Mouse (Mus musculus): ENCODE data around the gene Pigp.
"Not testable (repeated sequence)": the region's sequence is repeated elsewhere in the genome, so short reads cannot be mapped to it uniquely, and the experiment has no call there.

Pigp gene

DNA sequence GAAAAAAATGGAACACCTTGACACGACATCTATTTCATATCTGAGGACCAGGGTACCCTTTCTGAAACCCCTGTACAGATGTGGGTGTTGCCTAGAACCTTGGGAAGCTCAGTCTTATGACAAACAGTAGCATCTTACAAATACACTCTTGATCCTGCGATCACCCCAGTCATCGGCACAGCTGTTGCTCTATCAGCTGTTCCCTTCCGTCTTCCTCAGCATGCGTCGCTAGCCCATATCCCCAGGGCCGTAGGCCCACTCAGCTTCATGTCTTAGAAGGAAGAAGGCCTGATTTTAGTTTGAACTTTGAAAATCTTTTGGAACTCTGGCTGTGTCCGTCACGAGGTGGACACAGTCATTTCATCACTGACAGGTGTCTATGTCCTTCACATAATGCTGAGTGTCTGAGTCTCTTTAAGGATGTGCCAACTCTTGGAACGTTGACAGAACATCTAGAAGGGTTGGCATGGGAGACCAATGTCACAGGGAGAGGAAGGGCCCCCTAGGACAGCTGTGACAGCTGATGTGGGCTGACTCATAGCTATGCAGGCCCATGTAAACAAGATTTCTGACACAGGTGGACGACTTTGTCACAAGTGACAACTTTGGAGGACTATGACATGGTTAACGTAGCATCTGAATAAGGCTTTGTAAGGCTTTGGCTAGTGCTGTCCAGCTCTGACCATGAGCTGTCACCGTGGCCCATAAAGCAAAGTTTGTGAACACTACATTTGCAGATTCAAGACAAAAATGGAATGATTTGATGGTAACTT lies 10.9 kb downstream of the Pigp start:
- no peak for DNase-seq (ENCODE audit: extremely low read depth, insufficient read length, low spot score)

DNA sequence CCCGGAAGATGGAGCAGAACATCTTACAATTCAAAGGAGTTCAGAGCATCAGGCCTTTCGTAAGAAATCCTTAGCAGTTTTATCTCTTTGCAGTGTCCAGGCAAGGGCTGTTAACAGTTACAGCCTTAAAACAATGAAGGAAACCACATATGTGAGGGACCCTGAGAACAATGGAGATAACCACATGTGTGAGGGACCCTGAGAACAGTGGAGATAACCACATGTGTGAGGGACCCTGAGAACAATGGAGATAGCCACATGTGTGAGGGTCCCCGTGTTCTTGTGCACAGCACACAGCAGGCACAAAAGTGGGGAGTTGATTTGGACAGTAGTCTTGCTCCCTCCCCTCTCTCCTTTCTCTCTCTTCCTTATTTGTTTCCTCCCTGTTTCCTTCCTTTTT lies 13.6 kb downstream of the Pigp start:
- no peak for DNase-seq (ENCODE audit: extremely low read depth, insufficient read length, low spot score)

GRCm38 (mm10) chr16:94356776-94357494 lies 14.7 kb downstream of the Pigp start:
- no peak for DNase-seq (ENCODE audit: extremely low read depth, insufficient read length, low spot score)

GRCm38 (mm10) chr16:94356046-94356445 lies 15.6 kb downstream of the Pigp start:
- no peak for DNase-seq (ENCODE audit: extremely low read depth, insufficient read length, low spot score)

DNA sequence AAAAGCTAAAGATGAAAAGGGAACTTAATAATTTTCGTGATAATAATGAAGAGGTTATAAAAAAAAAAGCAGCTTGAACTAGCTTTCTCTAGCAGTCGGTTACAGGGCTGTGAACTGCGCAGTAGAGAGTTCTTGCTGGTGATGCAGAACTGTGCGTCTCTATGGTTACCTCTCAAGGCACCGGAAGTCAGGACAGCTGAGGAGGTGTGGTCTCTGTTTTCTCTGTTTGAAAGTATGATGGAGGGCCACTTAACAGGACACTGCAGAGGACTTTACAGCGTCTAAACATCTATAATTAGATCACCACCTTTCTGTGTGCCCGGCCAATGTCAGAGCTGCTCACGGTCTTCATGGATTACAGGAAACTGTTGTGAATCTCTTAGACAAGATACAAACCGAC lies 17.2 kb downstream of the Pigp start:
- no peak for DNase-seq (ENCODE audit: extremely low read depth, insufficient read length, low spot score)

- DNase-seq (ENCODE audit: extremely low read depth, insufficient read length, low spot score), result no peak
These were observed 21.4 kb downstream of the Pigp start for GRCm38 (mm10) chr16:94350287-94350677.

GRCm38 (mm10) chr16:94349588-94350286 lies 21.9 kb downstream of the Pigp start:
- DNase-seq (ENCODE audit: extremely low read depth, insufficient read length, low spot score), result no peak

- no peak for DNase-seq (ENCODE audit: extremely low read depth, insufficient read length, low spot score)
These were observed 22.9 kb downstream of the Pigp start for GRCm38 (mm10) chr16:94348779-94349178.

DNA sequence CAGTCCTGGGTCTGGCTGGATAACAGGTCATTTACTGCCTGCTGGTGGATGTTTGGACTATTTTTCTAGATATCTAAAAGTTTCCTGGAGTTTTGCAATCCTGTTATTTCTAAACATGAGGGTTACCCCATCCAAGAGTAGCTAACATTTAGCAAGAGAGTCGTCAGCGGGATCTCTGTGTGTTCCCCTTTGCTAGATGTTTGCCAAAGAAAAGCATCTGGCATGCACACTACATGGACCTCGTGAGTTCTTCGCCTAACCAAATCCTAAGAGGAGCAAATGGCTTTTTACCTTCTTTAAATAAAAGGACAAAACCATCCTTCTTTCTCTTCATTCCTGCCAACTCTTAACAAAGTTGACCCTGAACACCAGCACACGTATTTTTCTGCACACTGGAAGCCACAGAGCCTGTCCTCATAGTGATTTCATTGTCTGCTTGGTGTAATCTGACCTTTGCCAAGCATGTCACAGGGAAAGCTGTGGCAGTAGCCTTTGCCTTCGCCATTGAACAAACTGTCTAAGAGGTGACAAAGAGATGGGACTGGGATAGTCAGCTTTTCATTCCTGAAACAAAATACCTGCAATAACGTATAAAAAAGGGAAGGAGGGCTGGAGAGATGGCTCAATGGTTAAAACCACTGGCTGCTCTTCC lies 24.4 kb downstream of the Pigp start:
- DNase-seq (ENCODE audit: extremely low read depth, insufficient read length, low spot score), result no peak

- no peak for DNase-seq (ENCODE audit: extremely low read depth, insufficient read length, low spot score)
These were observed 25.9 kb downstream of the Pigp start for GRCm38 (mm10) chr16:94345733-94346132.

DNA sequence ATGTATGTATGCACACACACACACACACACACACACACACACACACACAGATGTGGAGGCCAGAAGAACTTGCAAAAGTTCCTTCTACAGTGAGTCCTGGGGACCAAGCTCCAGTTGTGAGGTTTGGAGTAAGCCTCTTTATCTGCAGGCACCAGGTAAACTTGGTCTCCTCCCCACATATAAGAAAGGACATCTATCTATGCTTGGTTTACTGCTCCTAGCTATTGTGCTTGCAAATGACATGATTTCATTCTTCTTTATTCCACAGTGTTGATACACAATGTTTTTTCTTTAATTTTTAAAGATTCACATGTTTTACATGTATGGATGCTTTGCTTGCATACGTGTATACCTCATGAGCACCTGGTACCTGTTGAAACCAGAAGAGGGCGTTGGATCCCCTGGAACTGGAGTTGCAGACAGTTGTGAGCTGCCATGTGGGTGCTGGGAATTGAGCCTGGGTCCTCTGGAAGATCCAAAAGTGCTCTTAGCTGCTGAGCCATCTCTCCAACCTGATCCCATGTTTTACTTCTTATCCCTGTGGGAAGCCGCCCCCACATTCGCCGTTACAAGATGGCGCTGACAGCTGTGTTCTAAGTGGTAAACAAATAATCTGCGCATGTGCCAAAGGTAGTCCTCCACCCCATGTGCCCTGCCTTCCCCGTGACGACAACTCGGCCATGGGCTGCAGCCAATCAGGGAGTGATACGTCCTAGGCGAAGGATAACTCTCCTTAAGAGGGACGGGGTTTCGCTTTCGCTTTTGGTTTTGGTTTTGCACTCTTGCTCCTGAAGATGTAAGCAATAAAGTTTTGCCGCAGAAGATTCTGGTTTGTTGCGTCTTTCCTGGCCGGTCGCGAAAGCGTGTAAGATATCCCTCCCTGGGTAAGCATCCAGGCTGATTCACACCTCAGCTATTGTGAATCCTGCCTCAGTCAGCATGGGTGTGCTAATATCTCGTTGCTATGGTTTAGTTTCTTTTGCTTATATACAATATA lies 32.2 kb downstream of the Pigp start:
- not testable (repeated sequence) for DNase-seq (ENCODE audit: extremely low read depth, insufficient read length, low spot score)

DNA sequence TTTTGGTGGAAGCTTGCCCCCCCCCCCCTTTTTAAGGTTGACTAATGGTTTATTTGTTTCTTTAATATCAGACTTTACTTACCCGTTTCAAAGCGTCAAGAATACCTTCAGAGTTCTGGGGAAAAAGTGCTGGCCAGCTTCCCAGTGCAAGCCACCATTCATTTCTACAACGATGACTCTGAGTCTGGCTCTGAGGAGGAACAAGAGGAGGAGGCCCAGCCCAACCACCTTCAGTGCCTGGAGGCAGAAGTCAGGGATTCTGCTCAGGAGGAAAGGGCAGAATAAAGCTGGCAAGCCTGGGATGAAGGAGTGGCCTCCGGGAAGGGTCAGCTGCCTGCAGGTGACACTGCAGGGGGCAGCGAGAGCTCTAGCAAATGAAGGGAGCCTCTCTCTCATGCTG lies 36.0 kb downstream of the Pigp start:
- DNase-seq (ENCODE audit: extremely low read depth, insufficient read length, low spot score), result no peak

- DNase-seq (ENCODE audit: extremely low read depth, insufficient read length, low spot score), result no peak
These were observed 39.8 kb downstream of the Pigp start for GRCm38 (mm10) chr16:94331886-94332252.

DNA sequence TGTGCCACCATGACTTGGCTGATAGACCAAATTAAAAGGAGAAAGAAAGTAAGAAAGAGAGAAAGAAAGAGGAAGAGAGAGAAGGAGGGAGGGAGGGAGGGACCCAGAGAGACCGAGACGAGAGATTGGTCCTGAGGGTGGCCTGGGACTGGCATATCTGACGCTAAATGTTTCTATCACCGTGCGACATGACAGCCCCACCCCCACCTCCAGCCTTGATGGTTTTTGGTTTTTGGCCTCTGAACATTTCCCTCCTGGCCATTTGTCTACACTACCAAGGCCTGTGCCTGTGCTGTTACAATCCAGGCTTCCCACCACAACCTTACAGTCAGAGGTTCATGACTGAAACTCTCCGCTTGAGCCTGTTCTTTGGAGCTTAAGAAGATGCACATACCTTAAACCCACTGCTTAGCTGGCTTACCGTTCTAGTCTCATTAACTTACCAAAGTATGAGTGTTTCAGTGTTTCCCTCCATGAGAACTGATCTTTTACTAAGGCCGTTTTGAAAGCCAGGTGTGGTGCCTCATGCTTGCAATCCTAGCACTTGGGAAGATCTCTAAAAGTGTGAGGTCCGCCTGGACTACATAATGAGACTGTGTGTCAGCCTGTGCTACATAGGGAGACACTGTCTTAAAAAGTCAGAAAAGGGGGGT lies 40.3 kb downstream of the Pigp start:
- DNase-seq (ENCODE audit: extremely low read depth, insufficient read length, low spot score), result no peak

DNA sequence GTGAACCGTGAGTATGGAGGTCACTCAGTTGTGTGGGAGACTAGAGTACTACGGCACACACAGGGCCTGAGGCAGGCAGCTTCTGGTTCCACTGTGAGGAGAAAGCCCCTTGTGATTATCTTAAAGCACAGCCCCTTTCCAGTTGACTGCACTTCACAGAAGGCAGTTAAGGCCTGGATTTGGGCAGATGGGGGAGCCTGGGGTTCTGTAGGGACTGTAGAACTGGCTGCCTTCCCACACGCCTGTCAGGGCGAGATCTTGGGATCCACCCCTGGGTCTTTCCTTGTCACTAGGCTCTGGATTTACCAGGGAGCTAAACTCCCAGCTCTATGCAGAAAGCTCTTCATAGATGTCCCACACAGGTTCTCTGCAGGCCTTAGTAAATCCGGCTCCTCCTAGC lies 41.2 kb downstream of the Pigp start:
- DNase-seq (ENCODE audit: extremely low read depth, insufficient read length, low spot score), result no peak

GRCm38 (mm10) chr16:94328881-94329867 lies 42.5 kb downstream of the Pigp start:
- DNase-seq (ENCODE audit: extremely low read depth, insufficient read length, low spot score), result no peak

GRCm38 (mm10) chr16:94327781-94328711 lies 43.6 kb downstream of the Pigp start, which contains the start of gene Ripply3:
Ripply3 (plus strand) TSS chr16:94328420.
- DNase-seq (ENCODE audit: extremely low read depth, insufficient read length, low spot score), result no peak

Measured in 3134 (cell line).